Mouse (Mus musculus): ENCODE data around the gene Slc15a2. TPM values are rescaled to one million over a fixed set of nuclear protein-coding genes. Genes with fewer than 3 reads are reported as not detected.

Slc15a2 gene
- polyA plus RNA-seq, 1 experiment from 2014 or later = 0.42 TPM

DNA sequence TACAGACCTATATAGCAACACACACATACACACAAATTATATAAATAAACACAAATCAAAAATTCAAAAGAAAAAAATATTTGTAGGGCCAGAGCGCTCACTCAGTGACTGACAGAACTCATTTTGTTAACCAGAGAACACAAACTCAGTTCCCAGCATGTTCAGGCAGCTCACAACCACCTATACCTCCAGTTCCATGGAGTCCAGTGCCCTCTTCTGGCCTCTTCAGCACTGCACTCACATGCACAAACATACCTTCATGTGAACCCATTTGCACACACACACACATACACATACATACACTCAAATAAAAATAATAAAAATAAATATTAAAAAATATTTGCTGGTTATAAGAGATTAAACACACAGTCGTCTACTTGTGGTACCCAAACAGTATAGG is 74.0 kb downstream of the Slc15a2 start:
- 85% methylated on average over 2 of the region's 2 CpGs for WGBS
- H3K4me3 ChIP-seq (ENCODE audit: control insufficient read depth in 1 of 2, insufficient read depth in 1 of 2, low read depth in 1 of 2, low read length in 2 of 2) = no peak overlapping the region
- H3K4me2 ChIP-seq (ENCODE audit: low read length) = no peak overlapping the region
- no peak overlapping the region for H3K9ac ChIP-seq (ENCODE audit: low read length)
- no peaks in the 10 kb centered on the region for H3K4me1 ChIP-seq (ENCODE audit: control insufficient read depth in 2 of 2, insufficient read depth in 2 of 2, low read length in 2 of 2)
- H3K27me3 ChIP-seq (ENCODE audit: control insufficient read depth, insufficient read depth, low read length) = no peaks in the 10 kb centered on the region
- no peak for ATAC-seq (ENCODE audit: insufficient number of reproducible peaks, insufficient read depth, low FRiP score, low read depth)
- H3K27ac ChIP-seq (replicated peaks in 1 of 2; ENCODE audit: control insufficient read depth in 1 of 2, insufficient read depth in 1 of 2, low read depth in 2 of 2, low read length in 2 of 2) = no peak overlapping the region
- H3K36me3 ChIP-seq (ENCODE audit: control insufficient read depth, insufficient read depth, low read length) = no peaks in the 10 kb centered on the region
- no peaks in the 10 kb centered on the region for H3K9me3 ChIP-seq (ENCODE audit: control insufficient read depth, low read length)

DNA sequence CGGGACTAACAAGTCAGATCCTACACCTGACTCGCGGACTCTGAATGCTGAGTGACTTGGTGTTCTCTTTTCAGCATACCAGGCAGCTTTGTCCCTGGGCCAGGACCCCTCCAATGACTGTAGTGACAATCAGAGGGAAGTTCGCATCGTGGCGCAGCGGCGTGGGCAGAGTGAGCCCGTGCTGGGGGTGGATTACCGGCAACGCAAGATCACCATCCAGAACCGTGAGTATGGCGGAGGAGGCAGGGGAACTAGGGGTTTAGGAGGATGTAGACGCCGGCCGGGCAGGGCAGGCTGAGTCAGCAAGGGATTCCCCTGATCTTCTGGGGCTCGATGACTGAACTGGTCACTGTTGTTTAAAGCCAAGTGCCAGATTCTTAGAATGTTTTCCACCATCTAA is 75.4 kb downstream of the Slc15a2 start:
- Histone ChIP-seq H3K27me3 (ENCODE audit: control insufficient read depth, insufficient read depth, low read length) (no peaks in the 10 kb centered on the region), H3K27ac (replicated peaks in 1 of 2; ENCODE audit: control insufficient read depth in 1 of 2, insufficient read depth in 1 of 2, low read depth in 2 of 2, low read length in 2 of 2) (no peak overlapping the region), H3K36me3 (ENCODE audit: control insufficient read depth, insufficient read depth, low read length) (no peaks in the 10 kb centered on the region), H3K9me3 (ENCODE audit: control insufficient read depth, low read length) (no peaks in the 10 kb centered on the region), H3K4me3 (ENCODE audit: control insufficient read depth in 1 of 2, insufficient read depth in 1 of 2, low read depth in 1 of 2, low read length in 2 of 2) (no peak overlapping the region), H3K4me1 (ENCODE audit: control insufficient read depth in 2 of 2, insufficient read depth in 2 of 2, low read length in 2 of 2) (no peaks in the 10 kb centered on the region), H3K9ac (ENCODE audit: low read length) (no peak overlapping the region), H3K4me2 (ENCODE audit: low read length) (no peak overlapping the region)
- ATAC-seq (ENCODE audit: insufficient number of reproducible peaks, insufficient read depth, low FRiP score, low read depth) = no peak
- 81% methylated on average over 17 of the region's 17 CpGs for WGBS

DNA sequence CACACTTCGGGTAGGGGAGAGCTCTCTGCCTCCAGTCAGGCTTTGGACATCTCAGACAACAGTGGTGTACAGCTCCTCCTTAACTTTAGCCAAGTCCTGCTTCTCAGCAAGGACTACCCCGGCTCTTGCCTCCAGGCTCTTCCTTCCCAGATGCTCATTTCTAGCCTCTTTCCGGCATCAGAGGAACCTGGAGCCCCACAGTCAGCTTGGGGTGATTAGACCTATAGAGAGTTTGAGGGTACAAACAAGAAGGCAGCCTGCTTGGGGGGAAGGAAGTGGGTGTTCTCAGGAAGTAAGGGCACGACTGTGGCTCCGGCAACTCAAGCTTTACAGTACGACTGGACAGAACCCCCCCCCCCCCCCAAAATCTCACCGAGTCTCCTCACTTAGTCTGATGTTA is 76.0 kb downstream of the Slc15a2 start:
- 71% methylated on average over 7 of the region's 7 CpGs for WGBS
- ATAC-seq (ENCODE audit: insufficient number of reproducible peaks, insufficient read depth, low FRiP score, low read depth) = no peak
- Histone ChIP-seq H3K4me2 (ENCODE audit: low read length) (no peak overlapping the region), H3K4me3 (ENCODE audit: control insufficient read depth in 1 of 2, insufficient read depth in 1 of 2, low read depth in 1 of 2, low read length in 2 of 2) (no peak overlapping the region), H3K27ac (replicated peaks in 1 of 2; ENCODE audit: control insufficient read depth in 1 of 2, insufficient read depth in 1 of 2, low read depth in 2 of 2, low read length in 2 of 2) (no peak overlapping the region), H3K9me3 (ENCODE audit: control insufficient read depth, low read length) (no peaks in the 10 kb centered on the region), H3K36me3 (ENCODE audit: control insufficient read depth, insufficient read depth, low read length) (no peaks in the 10 kb centered on the region), H3K27me3 (ENCODE audit: control insufficient read depth, insufficient read depth, low read length) (no peaks in the 10 kb centered on the region), H3K9ac (ENCODE audit: low read length) (no peak overlapping the region), H3K4me1 (ENCODE audit: control insufficient read depth in 2 of 2, insufficient read depth in 2 of 2, low read length in 2 of 2) (no peaks in the 10 kb centered on the region)

GRCm38 (mm10) chr16:36707702-36708423 is 76.9 kb downstream of the Slc15a2 start:
- no peaks in the 10 kb centered on the region for H3K4me1 ChIP-seq (ENCODE audit: control insufficient read depth in 2 of 2, insufficient read depth in 2 of 2, low read length in 2 of 2)
- no peaks in the 10 kb centered on the region for H3K27me3 ChIP-seq (ENCODE audit: control insufficient read depth, insufficient read depth, low read length)
- H3K4me2 ChIP-seq (ENCODE audit: low read length) = no peak overlapping the region
- no peak overlapping the region for H3K27ac ChIP-seq (replicated peaks in 1 of 2; ENCODE audit: control insufficient read depth in 1 of 2, insufficient read depth in 1 of 2, low read depth in 2 of 2, low read length in 2 of 2)
- no peaks in the 10 kb centered on the region for H3K9me3 ChIP-seq (ENCODE audit: control insufficient read depth, low read length)
- no peak overlapping the region for H3K4me3 ChIP-seq (ENCODE audit: control insufficient read depth in 1 of 2, insufficient read depth in 1 of 2, low read depth in 1 of 2, low read length in 2 of 2)
- H3K36me3 ChIP-seq (ENCODE audit: control insufficient read depth, insufficient read depth, low read length) = no peaks in the 10 kb centered on the region
- WGBS = 63% methylated on average over 6 of the region's 6 CpGs
- no peak for ATAC-seq (ENCODE audit: insufficient number of reproducible peaks, insufficient read depth, low FRiP score, low read depth)
- no peak overlapping the region for H3K9ac ChIP-seq (ENCODE audit: low read length)

DNA sequence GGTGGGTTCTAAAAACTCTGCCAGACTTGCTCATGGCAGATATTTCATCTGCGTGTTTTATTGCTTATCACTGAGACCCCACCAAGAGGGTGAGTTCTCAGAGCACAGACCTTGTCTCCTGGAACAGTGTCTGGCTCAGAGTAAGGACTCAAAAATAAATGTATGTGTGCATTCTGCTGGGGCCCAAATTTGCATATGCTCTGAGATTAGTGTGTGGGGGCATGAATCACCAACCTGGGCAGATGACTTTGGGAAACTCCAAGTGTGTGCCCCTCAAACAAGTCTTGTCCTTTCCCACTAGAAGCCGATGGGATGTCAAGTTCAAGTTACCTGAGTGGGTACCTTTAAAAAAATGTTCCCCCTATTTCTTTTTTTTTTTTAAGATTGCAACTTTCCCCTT is 84.3 kb downstream of the Slc15a2 start:
- WGBS = 78% methylated on average over 2 of the region's 2 CpGs
- H3K4me1 ChIP-seq (ENCODE audit: control insufficient read depth in 2 of 2, insufficient read depth in 2 of 2, low read length in 2 of 2) = no peaks in the 10 kb centered on the region
- no peak for ATAC-seq (ENCODE audit: insufficient number of reproducible peaks, insufficient read depth, low FRiP score, low read depth)
- H3K27ac ChIP-seq (replicated peaks in 1 of 2; ENCODE audit: control insufficient read depth in 1 of 2, insufficient read depth in 1 of 2, low read depth in 2 of 2, low read length in 2 of 2) = no peak overlapping the region
- no peaks in the 10 kb centered on the region for H3K36me3 ChIP-seq (ENCODE audit: control insufficient read depth, insufficient read depth, low read length)
- no peak overlapping the region for H3K4me3 ChIP-seq (ENCODE audit: control insufficient read depth in 1 of 2, insufficient read depth in 1 of 2, low read depth in 1 of 2, low read length in 2 of 2)
- H3K4me2 ChIP-seq (ENCODE audit: low read length) = no peak overlapping the region
- no peak overlapping the region for H3K9ac ChIP-seq (ENCODE audit: low read length)
- no peaks in the 10 kb centered on the region for H3K27me3 ChIP-seq (ENCODE audit: control insufficient read depth, insufficient read depth, low read length)
- no peaks in the 10 kb centered on the region for H3K9me3 ChIP-seq (ENCODE audit: control insufficient read depth, low read length)

Small RNA genes within 50 kb of the gene (microRNA-seq; reads per million reads assigned to microRNA genes)
- not detected for gene Gm22617

Other genes with a start within 250 kb of the Slc15a2 start
- not detected in 2 replicates for gene Casr, start 222.8 kb downstream of the Slc15a2 start, polyA plus RNA-seq (2014; fragmentation: Nextera tagmentation; extraction: Ambion mirVana)
- 1.2 and 1.3 TPM in 2 replicates for gene Cd86, start 118.9 kb downstream of the Slc15a2 start, polyA plus RNA-seq (2014; fragmentation: Nextera tagmentation; extraction: Ambion mirVana)
- gene Ildr1, start 91.0 kb downstream of the Slc15a2 start, polyA plus RNA-seq (2014; fragmentation: Nextera tagmentation; extraction: Ambion mirVana) = 0.09 TPM in 1 of 2 replicates, not detected in the other
- 23.9 and 28.4 TPM in 2 replicates for gene Iqcb1, start 43.4 kb upstream of the Slc15a2 start, polyA plus RNA-seq (2014; fragmentation: Nextera tagmentation; extraction: Ambion mirVana)
- gene Eaf2, start 90.0 kb upstream of the Slc15a2 start, polyA plus RNA-seq (2014; fragmentation: Nextera tagmentation; extraction: Ambion mirVana) = 0.53 and 1.2 TPM in 2 replicates
- 61.4 and 73.8 TPM in 2 replicates for gene Golgb1, start 90.2 kb upstream of the Slc15a2 start, polyA plus RNA-seq (2014; fragmentation: Nextera tagmentation; extraction: Ambion mirVana)
- 2.3 and 3.4 TPM in 2 replicates for gene Hcls1, start 150.0 kb upstream of the Slc15a2 start, polyA plus RNA-seq (2014; fragmentation: Nextera tagmentation; extraction: Ambion mirVana)
- 12.5 and 13.0 TPM in 2 replicates for gene Fbxo40, start 205.5 kb upstream of the Slc15a2 start, polyA plus RNA-seq (2014; fragmentation: Nextera tagmentation; extraction: Ambion mirVana)
- gene Polq, start 226.8 kb upstream of the Slc15a2 start, polyA plus RNA-seq (2014; fragmentation: Nextera tagmentation; extraction: Ambion mirVana) = 4.4 and 4.7 TPM in 2 replicates

Measured in heart, embryonic 14.5 days (tissue).